Mouse (Mus musculus) heart, embryonic 15.5 days (tissue): Measurements from ENCODE around the gene Lrguk. TPM values are rescaled to one million over a fixed set of nuclear protein-coding genes. Genes with fewer than 3 reads are reported as not detected.

Source experiments
- ATAC-seq: fragments of 200-750 bp; cut with Nextera tagmentation; replicated peaks from 2 replicates; pipeline ENCODE4 v1.8.0; 2017; ENCODE audit warnings: low read depth, moderate TSS enrichment; ENCODE audit not compliant: insufficient number of reproducible peaks, insufficient read depth, low FRiP score
- H3K27ac ChIP-seq: fragments of 300-500 bp; sonication (generic); 2 replicates; pipeline ENCODE4 v1.5.1; 2015; ENCODE audit warnings: mild to moderate bottlenecking, inconsistent platforms
- H3K27me3 ChIP-seq: fragments of 300-500 bp; sonication (generic); 2 replicates; pipeline ENCODE4 v1.6.1; 2015; ENCODE audit warnings: inconsistent platforms
- H3K36me3 ChIP-seq: fragments of 300-500 bp; sonication (generic); 2 replicates; pipeline ENCODE4 v1.6.1; 2015; ENCODE audit warnings: mild to moderate bottlenecking, inconsistent platforms
- H3K4me1 ChIP-seq: fragments of 300-500 bp; sonication (generic); replicated peaks from 2 replicates; pipeline ENCODE4 v1.6.1; 2015; ENCODE audit warnings: inconsistent platforms
- H3K4me2 ChIP-seq: fragments of 300-500 bp; sonication (generic); 2 replicates; pipeline ENCODE4 v1.6.1; 2015; ENCODE audit warnings: inconsistent platforms, mild to moderate bottlenecking, moderate library complexity
- H3K4me3 ChIP-seq: fragments of 300-500 bp; sonication (generic); 2 replicates; pipeline ENCODE4 v1.5.1; 2015; ENCODE audit warnings: mild to moderate bottlenecking, inconsistent platforms
- H3K9ac ChIP-seq: fragments of 300-500 bp; sonication (generic); 2 replicates; pipeline ENCODE4 v1.6.1; 2015; ENCODE audit warnings: mild to moderate bottlenecking, inconsistent platforms
- H3K9me3 ChIP-seq: fragments of 300-500 bp; sonication (generic); replicated peaks from 2 replicates; pipeline ENCODE4 v1.6.1; 2016; ENCODE audit warnings: inconsistent platforms
- WGBS: fragments of 180-500 bp; shearing (Covaris S2); methylation state at CpG from one replicate; pipeline ENCODE4 v1.1.7; 2015; ENCODE audit warnings: mixed read lengths; 5-methylcytosine and 5-hydroxymethylcytosine counted together
- polyA plus RNA-seq: library from polyadenylated mRNA; unstranded; fragments of >200 nt; fragmentation: Nextera tagmentation; extraction: Ambion mirVana; gene quantifications from 2 replicates; pipeline ENCODE4 v1.2.1, GENCODE M21; 2015

Gene Lrguk
- polyA plus RNA-seq, 1 experiment from 2014 or later, result 0.28 TPM

- H3K27ac ChIP-seq, result no peak overlapping the region
- no peak overlapping the region for H3K4me2 ChIP-seq
- H3K27me3 ChIP-seq, result no peaks in the 10 kb centered on the region
- H3K4me3 ChIP-seq, result no peak overlapping the region
- WGBS, result 49% methylated on average over 3 of the region's 3 CpGs
- no peak; the same call in 1 of the 2 replicates for ATAC-seq
- no peaks in the 10 kb centered on the region for H3K36me3 ChIP-seq
- H3K9me3 ChIP-seq, result no peaks in the 10 kb centered on the region; the same call in 1 of the 2 replicates
- no peaks in the 10 kb centered on the region for H3K4me1 ChIP-seq
- no peak overlapping the region for H3K9ac ChIP-seq
Measured at GRCm38 (mm10) chr6:34181961-34182360, 152.7 kb downstream of the Lrguk start.

GRCm38 (mm10) chr6:34183326-34183725, 154.1 kb downstream of the Lrguk start:
- no peak overlapping the region for H3K27ac ChIP-seq
- no peaks in the 10 kb centered on the region for H3K27me3 ChIP-seq
- H3K4me1 ChIP-seq, result no peaks in the 10 kb centered on the region
- H3K9me3 ChIP-seq, result no peaks in the 10 kb centered on the region; the same call in 1 of the 2 replicates
- no peak overlapping the region for H3K4me2 ChIP-seq
- no peak for ATAC-seq
- no peak overlapping the region for H3K4me3 ChIP-seq
- no peak overlapping the region for H3K9ac ChIP-seq
- 71% methylated on average over 3 of the region's 3 CpGs for WGBS
- H3K36me3 ChIP-seq, result no peaks in the 10 kb centered on the region

Other genes with a start within 250 kb of the Lrguk start
- 26.3 and 36.4 TPM in 2 replicates for gene Slc35b4, start 147.7 kb downstream of the Lrguk start, polyA plus RNA-seq